Mouse (Mus musculus) granulocyte monocyte progenitor cell, adult 5-6 weeks (primary cell): ENCODE results near the gene Adam19. TPM values are rescaled to one million over a fixed set of nuclear protein-coding genes. Genes with fewer than 3 reads are reported as not detected.

ENCODE experiments used
- ATAC-seq: replicated peaks from 2 replicates; pipeline ENCODE4 v1.8.0; 2016; ENCODE audit warnings: mild to moderate bottlenecking, moderate TSS enrichment, inconsistent platforms; ENCODE audit not compliant: poor library complexity, severe bottlenecking
- total RNA-seq, 2 experiments: library from RNA; stranded (forward) in 1 of 2; stranded (reverse) in 1 of 2; fragments of 200-712, 200-1000 nt in 1 of 2; fragments of >200 nt in 1 of 2; fragmentation: Nextera tagmentation in 1 of 2; gene quantifications; 2 replicates each; pipeline ENCODE4 v1.2.3; 2014 to 2017

Gene Adam19
- total RNA-seq, 2 experiments from 2014 or later: 0.19 to 0.26 TPM

DNA sequence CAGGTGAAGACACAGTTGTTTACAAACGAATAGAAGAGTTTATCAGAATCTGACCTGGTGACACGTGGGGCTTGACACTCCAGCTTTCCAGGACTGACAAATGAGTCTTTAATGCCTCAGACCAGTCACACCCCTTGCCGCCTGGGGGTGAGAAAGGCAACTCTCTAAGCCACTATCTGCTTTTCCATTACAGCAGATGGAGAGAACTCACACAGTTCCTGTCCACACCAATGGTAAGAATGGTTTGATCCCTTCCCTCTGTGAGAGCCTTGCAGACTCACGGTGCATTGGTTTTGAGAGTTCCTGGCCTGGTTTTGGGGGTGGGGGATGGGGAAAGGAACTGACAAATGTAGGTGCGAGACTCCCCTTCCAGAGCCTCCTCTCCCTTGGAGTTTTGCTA lies 1.5 kb upstream of the Adam19 start:
- ATAC-seq: no peak

DNA sequence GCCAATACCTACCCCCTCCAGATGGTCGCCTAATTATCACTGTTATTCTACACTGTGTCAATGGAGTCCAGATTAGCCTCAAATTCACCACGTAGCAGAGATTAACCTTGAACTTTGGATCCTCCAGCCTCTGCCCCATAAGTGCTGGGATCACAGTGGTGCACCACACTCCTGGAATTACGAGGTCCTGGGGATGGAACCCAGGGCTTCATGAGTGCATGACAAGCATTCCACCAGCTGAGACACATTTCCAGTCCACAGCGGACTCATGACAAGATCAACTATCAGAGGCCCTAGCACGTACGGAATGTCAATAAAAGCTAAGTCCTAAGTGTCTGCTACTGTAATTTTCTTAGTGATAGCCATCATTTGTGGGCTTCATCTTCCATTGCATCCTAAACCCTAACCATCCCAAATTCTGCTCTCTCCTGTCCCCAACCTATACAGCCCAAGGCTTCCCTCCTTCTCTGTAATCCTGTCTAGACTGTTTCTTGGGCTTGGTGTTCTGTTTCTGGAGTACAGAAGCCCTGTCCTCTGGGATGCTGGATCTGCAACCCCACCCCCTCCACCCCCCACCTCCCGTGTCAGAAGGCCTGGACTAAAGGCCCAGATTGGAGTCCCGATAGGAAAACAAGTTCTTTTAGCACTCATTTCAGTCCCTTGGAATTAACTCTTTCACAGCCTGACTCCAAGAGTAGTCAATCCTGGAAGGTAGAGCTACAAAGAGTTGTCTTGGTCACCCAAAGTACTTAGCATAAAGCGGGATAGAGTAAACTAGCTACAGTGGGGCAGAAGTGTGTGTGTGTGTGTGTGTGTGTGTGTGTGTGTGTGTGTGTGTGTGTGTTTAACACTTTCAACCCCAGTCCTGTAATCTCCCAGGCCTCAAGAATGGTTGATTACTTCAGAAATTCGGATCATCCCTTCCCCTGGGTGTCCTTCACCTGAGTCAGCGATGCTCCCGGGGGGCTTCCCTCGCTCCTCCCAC lies 589 bp upstream of the Adam19 start:
- no peak for ATAC-seq

DNA sequence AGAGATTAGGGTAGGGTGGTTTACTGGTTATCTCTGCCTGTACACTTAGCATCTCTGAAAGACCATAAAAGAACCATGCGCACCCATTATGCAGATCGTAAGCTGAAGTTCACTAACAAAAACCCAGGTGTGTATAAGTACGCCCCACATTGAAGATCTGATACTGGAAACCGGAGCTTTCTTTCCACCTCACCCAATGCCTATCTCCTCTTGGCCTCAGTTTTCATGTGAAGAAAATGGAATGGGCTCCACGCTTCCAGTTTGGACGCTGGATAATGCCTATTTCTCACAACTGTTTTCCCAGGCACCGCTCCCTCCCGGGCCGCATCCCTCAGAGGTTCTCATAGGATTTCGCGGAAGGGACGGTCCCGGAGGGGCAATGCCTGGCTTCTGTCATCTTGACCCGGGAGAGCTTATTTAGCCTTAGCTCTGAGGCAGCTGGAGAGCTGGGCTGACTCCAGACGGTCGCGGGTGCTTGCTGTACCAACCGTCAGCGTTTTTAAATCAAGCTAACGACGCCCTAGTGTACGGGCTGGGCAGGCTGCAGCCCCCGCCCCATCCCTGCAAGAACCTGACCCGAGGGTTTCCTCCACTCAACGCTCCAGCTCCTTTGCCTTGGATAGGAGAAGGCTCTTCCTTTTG lies 1.1 kb downstream of the Adam19 start:
- ATAC-seq: no peak

DNA sequence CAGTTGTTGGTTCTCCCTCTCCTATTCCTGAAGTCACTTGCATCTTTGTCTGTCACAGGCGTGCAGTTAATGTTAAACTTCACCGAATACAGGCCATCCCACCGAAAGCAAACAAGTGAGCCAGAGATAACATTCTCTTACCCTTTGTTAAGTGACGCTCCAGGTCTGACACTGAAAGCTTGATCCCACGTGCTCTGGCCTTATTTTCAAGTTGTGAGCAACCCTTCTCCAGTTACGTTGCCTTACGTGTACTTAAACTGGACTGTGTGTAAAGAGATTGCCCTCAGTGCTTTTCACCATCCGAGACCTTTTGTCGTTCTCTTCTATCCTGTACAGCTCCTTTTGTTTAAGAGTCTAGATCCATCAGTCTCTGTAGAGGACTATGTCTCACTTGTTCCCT lies 2.2 kb downstream of the Adam19 start:
- no peak for ATAC-seq

DNA sequence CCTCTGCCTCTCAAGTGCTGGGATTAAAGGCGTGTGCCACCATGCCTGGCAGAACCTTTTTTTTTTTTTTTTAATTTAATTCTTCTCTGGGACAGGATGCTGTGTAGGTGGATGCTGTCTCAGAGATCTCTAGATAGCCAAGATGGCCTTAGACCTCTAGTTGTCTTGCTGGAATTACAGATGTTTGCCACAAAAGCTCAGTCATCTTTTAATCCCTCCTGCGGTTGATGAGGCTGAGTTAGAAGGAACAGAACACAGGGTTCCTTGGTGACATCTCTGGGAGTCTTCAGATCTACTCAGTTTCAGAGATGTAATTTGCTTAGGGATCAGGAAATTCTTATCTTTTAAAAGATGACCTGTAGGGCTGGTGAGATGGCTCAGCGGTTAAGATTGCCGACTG lies 3.1 kb downstream of the Adam19 start:
- ATAC-seq: no peak

DNA sequence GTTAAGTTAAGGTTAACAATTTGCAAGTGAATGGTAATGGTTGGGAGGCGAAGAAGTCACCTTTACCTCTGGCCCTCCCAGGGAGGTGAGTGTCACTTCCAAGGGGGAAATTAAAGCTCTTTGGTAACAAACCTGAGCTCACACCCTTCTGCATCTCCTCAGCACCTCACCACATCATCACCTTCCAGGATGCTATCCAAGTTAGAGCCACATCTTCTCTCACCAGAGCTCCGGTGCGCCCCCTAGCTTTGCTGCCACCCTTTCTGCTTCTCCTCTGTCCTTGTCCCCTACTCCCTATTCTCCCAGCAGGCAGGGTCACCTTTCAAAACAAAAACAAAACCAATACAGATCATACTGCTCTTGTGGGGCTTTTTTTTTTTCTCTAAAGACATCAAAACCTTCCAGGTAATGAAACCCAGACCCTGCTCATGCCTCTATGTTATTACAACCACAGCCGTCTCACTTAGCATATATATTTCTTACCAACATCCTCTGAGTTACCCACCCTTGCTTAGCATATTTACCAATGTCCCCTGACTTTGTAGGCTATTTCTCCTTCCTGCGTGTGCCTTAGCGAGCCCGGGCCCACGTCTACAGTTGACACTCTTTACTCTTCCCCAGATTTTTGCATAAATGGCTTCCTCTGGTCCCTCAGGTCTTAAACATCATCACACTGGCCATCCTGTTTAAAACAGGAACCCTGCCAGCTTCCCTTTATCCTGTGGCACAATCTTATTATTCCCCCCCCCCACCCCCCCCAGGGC lies 4.3 kb downstream of the Adam19 start:
- ATAC-seq: no peak

DNA sequence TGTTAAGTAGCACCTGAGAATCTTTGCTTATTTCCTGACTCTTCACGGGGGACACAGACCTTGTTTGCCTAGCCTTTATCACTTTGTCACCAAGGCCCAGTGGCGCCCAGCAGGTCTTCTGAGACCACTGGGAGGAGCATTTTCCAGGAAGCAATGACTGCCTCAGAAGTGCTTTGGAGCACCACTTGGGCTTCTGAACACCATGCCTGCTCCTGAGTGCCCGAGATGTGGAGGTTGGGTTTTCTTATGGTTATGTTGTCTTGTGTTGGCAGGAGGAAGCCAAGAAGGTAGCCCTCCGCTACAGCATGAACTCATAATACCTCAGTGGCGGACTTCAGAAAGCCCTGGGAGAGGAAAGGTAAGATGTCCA lies 4.8 kb downstream of the Adam19 start:
- no peak for ATAC-seq

DNA sequence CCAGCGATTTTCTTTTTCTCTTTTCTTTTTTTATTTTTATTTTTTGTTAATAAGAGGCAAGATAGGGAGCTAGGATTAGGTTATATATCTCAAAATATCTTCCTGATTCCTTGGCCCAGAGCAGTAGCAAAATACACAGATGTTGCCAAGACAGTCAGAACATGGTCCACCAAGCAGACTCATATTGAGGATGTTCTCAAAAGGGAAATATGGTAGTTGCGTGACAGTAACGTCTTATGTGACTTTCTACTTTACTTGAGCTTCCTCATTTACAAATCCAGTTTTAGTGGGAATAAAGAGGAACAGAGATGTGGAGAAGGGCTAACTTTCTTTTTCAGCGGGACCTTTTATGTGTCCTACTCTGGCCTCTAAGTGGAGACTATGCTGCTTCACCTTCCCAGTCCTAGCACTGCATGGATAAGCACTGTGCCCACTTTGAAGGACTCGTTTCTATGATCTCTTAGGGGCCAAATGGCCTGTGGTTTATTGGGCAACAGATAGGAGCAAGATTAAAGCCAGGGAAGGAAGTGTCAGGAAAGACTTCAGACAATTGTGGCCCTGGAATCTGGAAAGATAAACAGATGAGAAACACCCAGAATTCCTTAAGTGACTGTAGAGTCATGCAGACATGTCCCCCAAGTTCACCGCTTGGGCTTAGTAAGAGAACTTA lies 6.1 kb downstream of the Adam19 start:
- ATAC-seq: peak; percentile 79

DNA sequence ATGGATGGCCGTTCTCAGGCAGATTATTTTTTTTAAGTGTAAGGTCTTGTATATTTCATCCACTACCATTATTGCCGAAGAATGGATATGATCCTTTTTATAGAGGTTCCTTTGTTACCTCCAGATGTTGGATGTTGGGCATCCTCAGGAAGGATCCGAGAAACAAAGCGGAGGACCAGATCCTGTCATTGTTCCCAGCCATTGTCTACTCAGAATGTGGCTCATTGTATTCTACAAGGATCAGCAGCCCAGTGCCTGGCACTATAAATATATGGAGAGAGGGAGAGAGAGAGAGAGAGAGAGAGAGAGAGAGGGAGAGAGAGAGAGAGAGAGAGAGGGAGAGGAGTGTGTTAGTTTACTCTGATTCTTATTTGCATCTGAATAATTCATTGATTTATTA lies 6.8 kb downstream of the Adam19 start:
- no peak for ATAC-seq

DNA sequence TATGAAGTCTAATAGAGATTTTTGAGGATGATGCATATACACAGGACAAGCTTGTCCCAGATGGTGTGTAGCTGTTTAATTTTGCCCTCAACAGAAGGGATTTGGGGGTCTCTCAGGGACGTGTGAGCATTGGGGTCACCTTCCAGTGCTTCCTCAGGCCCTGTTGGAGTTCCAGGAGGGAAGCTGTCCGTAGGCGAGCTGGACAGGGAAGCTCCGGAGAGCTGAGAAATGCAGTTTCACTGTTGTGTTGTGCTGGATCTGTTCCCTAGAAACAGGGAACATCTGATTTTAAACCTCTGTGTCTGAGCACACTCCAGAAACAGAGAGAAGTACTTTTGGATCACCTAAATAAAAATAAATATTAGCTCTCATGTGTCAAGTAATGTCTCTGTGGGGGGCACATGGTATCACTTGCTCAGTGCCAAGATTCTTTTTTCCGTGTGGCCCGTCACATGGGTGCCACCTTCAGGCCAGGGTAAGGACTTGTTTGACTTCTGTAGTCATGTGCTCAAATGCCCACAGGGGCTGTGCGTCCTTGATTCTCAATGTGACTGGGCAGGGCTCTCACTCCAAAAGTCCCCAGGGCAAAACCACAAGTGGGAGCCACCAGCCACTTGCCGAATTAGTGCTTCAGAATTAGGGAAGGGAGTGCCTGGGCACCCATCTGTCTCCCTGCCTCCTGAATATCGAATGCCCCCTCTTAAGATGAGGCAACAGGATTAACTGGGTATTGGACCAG lies 7.4 kb downstream of the Adam19 start:
- peak; percentile 53 for ATAC-seq

DNA sequence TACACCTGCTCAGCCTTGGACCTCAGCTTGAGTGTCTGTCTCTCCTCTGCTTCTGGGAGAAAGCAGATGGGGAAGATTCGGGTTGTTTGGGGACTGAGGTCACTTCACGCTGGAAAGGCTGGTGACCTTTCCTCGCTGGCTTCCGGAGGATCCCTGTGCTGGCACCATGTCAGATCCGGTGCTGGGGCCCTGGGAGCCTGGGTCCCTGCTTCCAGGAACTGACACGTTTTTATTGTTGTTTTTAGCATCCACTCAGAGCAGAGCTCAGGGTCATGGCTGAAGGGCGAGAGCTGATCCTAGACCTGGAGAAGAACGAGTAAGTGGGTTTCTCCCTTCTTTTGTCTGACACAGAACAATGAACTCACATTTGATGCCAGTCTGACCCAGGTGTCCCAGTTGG lies 9.0 kb downstream of the Adam19 start:
- no peak for ATAC-seq

DNA sequence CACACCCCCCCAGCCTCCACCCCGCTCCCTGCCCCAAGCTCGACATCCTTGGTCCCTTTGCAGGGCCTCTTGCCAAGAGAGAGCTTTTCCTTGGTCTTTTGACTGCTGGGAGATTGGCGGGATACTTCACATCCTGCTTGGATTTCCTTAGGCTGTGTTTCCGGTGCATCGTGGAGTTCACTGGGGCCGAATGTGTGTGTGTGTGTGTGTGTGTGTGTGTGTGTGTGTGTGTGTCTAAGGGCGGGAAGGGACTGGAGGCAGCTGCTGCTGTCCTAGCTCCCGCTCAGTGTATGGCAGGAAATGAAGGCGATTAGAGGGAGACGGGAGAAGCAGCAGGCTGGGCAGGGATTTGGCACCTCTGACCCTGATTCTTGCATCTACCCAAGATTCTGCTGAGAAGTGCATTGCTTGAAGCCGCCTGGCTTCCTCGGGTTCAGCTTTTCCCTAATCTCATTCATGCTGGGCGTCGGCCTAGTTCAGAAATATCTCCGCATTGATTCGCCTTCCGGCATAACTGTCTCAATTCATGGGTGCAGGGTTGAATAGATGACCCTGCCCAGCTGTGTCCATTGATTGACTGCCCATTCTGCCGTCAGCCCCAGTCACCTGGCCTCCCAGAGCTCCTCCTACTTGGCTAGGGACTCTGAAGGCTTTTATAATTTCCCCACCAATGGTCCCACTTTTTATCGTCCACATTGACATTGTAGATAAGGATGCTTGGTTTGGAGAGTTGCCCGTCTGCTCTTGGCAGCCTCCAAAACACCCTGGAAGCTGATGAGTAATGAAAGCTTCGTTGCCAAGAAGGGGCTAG lies 9.6 kb downstream of the Adam19 start:
- ATAC-seq: no peak

DNA sequence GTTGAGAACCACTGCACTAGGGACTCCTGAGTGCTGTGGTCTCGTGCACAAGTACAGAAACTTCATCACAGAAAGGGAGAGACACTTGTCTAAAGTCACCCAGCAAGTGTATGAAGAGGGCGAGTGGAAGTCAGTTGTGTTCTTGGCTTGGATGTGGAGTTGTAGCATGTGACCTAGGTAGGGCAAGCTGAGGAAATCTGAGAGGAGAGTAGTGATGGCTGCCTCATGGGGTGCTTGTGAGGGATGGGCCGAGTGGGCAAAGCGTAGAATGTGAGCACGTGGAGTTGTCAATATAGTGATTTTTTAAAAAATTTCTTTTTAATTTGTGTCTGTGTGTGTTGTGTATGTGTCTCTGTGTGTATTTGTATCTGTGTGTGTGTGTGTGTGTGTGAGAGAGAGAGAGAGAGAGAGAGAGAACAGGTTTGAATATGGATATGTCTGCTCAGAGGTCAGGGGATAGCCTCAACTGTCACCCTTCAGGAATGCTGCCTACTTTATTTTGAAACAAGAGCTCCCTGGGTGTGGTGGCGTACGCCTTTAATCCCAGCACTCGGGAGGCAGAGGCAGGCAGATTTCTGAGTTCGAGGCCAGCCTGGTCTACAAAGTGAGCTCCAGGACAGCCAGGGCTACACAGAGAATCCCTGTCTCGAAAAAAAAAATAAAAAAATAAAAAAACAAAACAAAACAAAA lies 11.7 kb downstream of the Adam19 start:
- no peak for ATAC-seq

DNA sequence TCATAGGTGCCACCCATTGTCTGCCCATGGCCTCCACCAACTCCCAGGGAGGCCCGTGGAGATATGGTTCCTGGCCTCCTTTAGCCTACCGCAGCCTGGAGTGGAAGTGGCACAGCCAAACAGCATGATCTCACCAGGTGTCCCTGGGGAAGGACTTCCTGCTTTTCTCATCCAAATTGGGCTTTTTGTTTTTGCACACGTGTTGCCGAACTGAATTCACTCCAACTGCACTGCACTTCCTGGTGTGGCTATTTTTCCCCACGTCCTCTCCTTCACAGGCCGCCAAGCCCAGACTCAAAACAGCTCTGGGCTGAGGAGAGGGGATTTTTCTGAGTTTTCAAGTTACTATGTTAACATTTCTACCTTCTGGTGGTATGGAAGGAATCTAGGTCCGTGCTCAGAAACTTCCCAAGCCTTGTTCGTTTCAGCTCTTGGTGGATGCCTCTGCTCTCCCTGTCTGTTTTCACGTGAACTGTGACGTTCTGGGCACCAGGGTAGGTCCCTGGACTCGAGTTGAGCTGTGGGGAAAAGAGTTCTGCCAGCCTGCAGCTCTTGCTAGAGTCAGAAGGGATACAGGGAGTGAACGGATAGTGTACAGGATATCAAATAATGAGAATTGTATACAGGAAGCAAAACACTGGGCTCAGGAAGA lies 13.1 kb downstream of the Adam19 start:
- ATAC-seq: no peak

DNA sequence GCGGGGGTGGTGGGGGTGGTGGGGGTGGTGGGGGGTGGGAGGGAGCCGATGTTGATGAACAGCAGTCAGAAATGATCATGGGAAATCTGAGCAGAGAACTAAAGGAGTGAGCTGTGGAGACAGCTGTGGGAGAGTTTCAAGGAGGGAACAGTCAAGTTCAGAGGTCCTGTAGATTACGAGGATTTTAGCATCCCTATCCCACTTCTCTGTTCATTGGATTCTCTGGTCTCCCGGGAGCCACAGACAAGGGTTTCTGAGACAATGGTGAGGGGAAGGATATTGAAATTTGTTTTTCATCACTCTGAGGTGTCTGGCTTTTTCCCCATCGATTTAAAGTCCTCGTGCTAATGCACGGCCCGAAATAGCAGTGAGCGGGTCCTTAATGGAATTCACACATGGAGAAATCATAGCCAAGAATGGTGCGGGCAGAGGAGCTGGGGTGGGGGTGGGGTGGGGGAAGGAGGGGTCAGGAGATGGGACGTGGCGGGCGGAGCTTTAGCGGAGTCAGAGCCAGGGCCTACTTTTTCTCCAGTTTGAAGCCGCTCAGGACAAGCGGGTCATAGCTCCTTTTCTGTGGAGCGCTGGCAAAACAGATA lies 13.7 kb downstream of the Adam19 start:
- no peak for ATAC-seq

DNA sequence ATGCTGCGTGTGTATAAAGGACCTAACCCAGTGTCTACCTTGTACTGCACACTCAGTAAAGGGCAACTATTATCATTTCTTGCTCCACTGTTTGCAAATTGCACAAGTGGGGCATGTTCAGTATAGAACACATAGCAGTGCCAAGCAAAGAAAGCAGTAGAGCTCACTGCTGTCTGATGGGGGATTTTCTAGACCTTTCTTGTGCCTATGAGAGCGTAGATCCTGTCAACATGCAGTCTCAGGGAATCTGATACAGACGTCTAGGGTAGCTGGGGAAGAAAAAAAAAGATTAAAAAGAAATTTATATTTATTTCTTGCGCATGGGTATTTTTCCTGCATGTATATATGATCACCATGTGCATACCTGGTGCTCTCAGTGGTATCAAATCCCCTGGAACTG lies 14.4 kb downstream of the Adam19 start:
- no peak for ATAC-seq

DNA sequence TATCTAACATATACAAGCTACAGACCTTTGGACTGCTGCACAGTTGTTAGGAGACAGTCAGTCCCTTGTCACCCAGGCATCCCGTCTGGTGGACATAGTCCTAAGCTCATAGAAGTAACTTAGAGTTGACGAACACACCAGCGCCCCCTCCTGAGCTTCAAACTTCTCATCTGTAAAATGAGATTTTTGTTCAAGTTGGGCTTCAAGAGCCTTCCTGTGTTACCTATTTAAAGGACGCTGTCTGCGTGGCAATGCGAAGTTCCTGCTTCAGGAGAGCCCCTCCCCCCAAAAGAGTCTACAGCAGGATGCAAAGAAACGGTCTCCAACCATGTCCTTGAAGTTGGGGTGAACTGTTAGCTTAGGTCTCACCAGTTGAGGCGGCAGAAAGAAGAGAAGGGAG lies 15.0 kb downstream of the Adam19 start:
- no peak for ATAC-seq
